Mouse (Mus musculus) cerebellum, adult 2 months (tissue): ENCODE measurements at regions not wholly inside any gene's neighbourhood (a gene's known extent, or its start where the extent isn't known, plus 50 kb on each side); places are given as distances from the start of the nearest gene placed in this dataset.

Source experiments
- CTCF ChIP-seq: fragments of 200-500 bp; IDR thresholded peaks from 2 replicates; pipeline ENCODE4 v1.5.1; 2011; ENCODE audit warnings: low read depth, mild to moderate bottlenecking, control low read depth, low read length, moderate library complexity, borderline replicate concordance; ENCODE audit not compliant: insufficient read depth
- POLR2A ChIP-seq: fragments of 200-500 bp; IDR thresholded peaks from 2 replicates; pipeline ENCODE4 v1.6.1; 2011; ENCODE audit warnings: low read length, control low read depth, borderline replicate concordance; ENCODE audit not compliant: insufficient read depth

- TF ChIP-seq POLR2A (no peak), CTCF (no peak)
Observed at GRCm38 (mm10) chr9:61667453-61668074, 246.8 kb downstream of the Rplp1 start.
